Mouse (Mus musculus) heart, embryonic 14.5 days (tissue): ENCODE data around the gene Olfr172. TPM values are rescaled to one million over a fixed set of nuclear protein-coding genes. Genes with fewer than 3 reads are reported as not detected.

Source experiments
- ATAC-seq: fragments of 200-750 bp; cut with Nextera tagmentation; 2 replicates; pipeline ENCODE4 v1.8.0; 2017; ENCODE audit warnings: low read depth, moderate TSS enrichment; ENCODE audit not compliant: insufficient number of reproducible peaks, insufficient read depth, low FRiP score
- H3K27ac ChIP-seq, 2 experiments: fragments of 200-500 bp in 1 of 2; fragments of 300-500 bp in 1 of 2; sonication (generic) in 1 of 2; replicated peaks in 1 of 2; 2 replicates each; pipeline ENCODE4 v1.5.1; 2012 to 2014; ENCODE audit warnings: low read depth in 2 of 2, low read length in 2 of 2, control low read depth in 1 of 2, mild to moderate bottlenecking in 1 of 2, mixed read lengths in 1 of 2; ENCODE audit not compliant: control insufficient read depth in 1 of 2, insufficient read depth in 1 of 2
- H3K27me3 ChIP-seq: fragments of 300-500 bp; sonication (generic); 2 replicates; pipeline ENCODE4 v1.6.1; 2014; ENCODE audit warnings: mild to moderate bottlenecking, low read length, control low read depth; ENCODE audit not compliant: control insufficient read depth, insufficient read depth
- H3K36me3 ChIP-seq: fragments of 300-500 bp; sonication (generic); 2 replicates; pipeline ENCODE4 v1.6.1; 2014; ENCODE audit warnings: mild to moderate bottlenecking, control low read depth, low read length, mixed read lengths; ENCODE audit not compliant: control insufficient read depth, insufficient read depth
- H3K4me1 ChIP-seq, 2 experiments: fragments of 200-500 bp in 1 of 2; fragments of 300-500 bp in 1 of 2; sonication (generic) in 1 of 2; 2 replicates each; pipeline ENCODE4 v1.6.1; 2012 to 2014; ENCODE audit warnings: low read length in 2 of 2, control low read depth in 1 of 2, mixed read lengths in 1 of 2; ENCODE audit not compliant: control insufficient read depth in 2 of 2, insufficient read depth in 2 of 2
- H3K4me2 ChIP-seq: fragments of 300-500 bp; sonication (generic); 2 replicates; pipeline ENCODE4 v1.6.1; 2014; ENCODE audit warnings: mild to moderate bottlenecking, low read length
- H3K4me3 ChIP-seq, 2 experiments: fragments of 200-500 bp in 1 of 2; fragments of 300-500 bp in 1 of 2; sonication (generic) in 1 of 2; 2 replicates each; pipeline ENCODE4 v1.5.1; 2012 to 2014; ENCODE audit warnings: low read length in 2 of 2, mild to moderate bottlenecking in 2 of 2, control low read depth in 1 of 2, low read depth in 1 of 2, moderate library complexity in 1 of 2; ENCODE audit not compliant: control insufficient read depth in 1 of 2, insufficient read depth in 1 of 2
- H3K9ac ChIP-seq: fragments of 300-500 bp; sonication (generic); 2 replicates; pipeline ENCODE4 v1.6.1; 2014; ENCODE audit warnings: mild to moderate bottlenecking, low read length
- H3K9me3 ChIP-seq: fragments of 300-500 bp; sonication (generic); 2 replicates; pipeline ENCODE4 v1.6.1; 2016; ENCODE audit warnings: low read length, control low read depth; ENCODE audit not compliant: control insufficient read depth
- WGBS: fragments of 180-500 bp; shearing (Covaris S2); extraction: QIAGEN DNeasy Blood & Tissue Kit; methylation state at CpG from one replicate; pipeline ENCODE4 v1.1.7; 2014; 5-methylcytosine and 5-hydroxymethylcytosine counted together
- polyA plus RNA-seq: library from polyadenylated mRNA; unstranded; fragments of >200 nt; fragmentation: Nextera tagmentation; extraction: Ambion mirVana; gene quantifications from 2 replicates; pipeline ENCODE4 v1.2.1, GENCODE M21; 2014

The Olfr172 gene
- polyA plus RNA-seq: not detected in 2 replicates

- no peaks in the 10 kb centered on the region for H3K27me3 ChIP-seq
- no peak within 1 kb of the TSS for H3K27ac ChIP-seq
- WGBS: 81% methylated on average over 1 of the region's 1 CpGs
- no peaks in the 10 kb centered on the region for H3K36me3 ChIP-seq
- no peak within 1 kb of the TSS for H3K4me3 ChIP-seq
- H3K9me3 ChIP-seq: no peaks in the 10 kb centered on the region
- no peak for ATAC-seq
- no peaks in the 10 kb centered on the region for H3K4me1 ChIP-seq
- H3K9ac ChIP-seq: no peak within 1 kb of the TSS
- no peak within 1 kb of the TSS for H3K4me2 ChIP-seq
These were observed at the start of gene Olfr172 for GRCm38 (mm10) chr16:58763076-58763475. Gene Olfr172, minus strand, starts transcription at chr16:58763176.

GRCm38 (mm10) chr16:58800168-58800567 is 37.2 kb upstream of the Olfr172 start, which contains the start of gene Olfr173:
Gene Olfr173, minus strand, starts transcription at chr16:58800268.
- H3K36me3 ChIP-seq: no peaks in the 10 kb centered on the region
- no peak for ATAC-seq
- H3K4me1 ChIP-seq: no peaks in the 10 kb centered on the region
- no peak within 1 kb of the TSS for H3K9ac ChIP-seq
- no peak within 1 kb of the TSS for H3K4me2 ChIP-seq
- 63% methylated on average over 2 of the region's 2 CpGs for WGBS
- H3K27ac ChIP-seq: no peak within 1 kb of the TSS
- no peak within 1 kb of the TSS for H3K4me3 ChIP-seq
- no peaks in the 10 kb centered on the region for H3K9me3 ChIP-seq
- no peaks in the 10 kb centered on the region for H3K27me3 ChIP-seq

GRCm38 (mm10) chr16:58756191-58756590 is 6.8 kb downstream of the Olfr172 start:
- Histone ChIP-seq H3K9me3 (no peaks in the 10 kb centered on the region), H3K27me3 (no peaks in the 10 kb centered on the region), H3K27ac (no peak overlapping the region), H3K4me3 (no peak overlapping the region), H3K36me3 (no peaks in the 10 kb centered on the region), H3K4me1 (no peaks in the 10 kb centered on the region), H3K9ac (no peak overlapping the region), H3K4me2 (no peak overlapping the region)
- no peak for ATAC-seq

GRCm38 (mm10) chr16:58751314-58751713 is 11.7 kb downstream of the Olfr172 start:
- H3K4me2 ChIP-seq: no peak overlapping the region
- H3K4me3 ChIP-seq: no peak overlapping the region
- no peaks in the 10 kb centered on the region for H3K27me3 ChIP-seq
- peaks cover 3 to 6% of the 10 kb centered on the region in 2 experiments; a peak in 3 of 4 replicates for H3K4me1 ChIP-seq
- no peaks in the 10 kb centered on the region for H3K9me3 ChIP-seq
- H3K36me3 ChIP-seq: no peaks in the 10 kb centered on the region
- 19% methylated on average over 1 of the region's 1 CpGs for WGBS
- H3K27ac ChIP-seq: no peak overlapping the region
- H3K9ac ChIP-seq: no peak overlapping the region
- ATAC-seq: no peak

GRCm38 (mm10) chr16:58746715-58747114 is 16.3 kb downstream of the Olfr172 start:
- Histone ChIP-seq H3K4me3 (no peak overlapping the region), H3K27me3 (no peaks in the 10 kb centered on the region), H3K9me3 (no peaks in the 10 kb centered on the region), H3K4me1 (peaks cover 3 to 6% of the 10 kb centered on the region in 2 experiments; a peak in 3 of 4 replicates), H3K36me3 (no peaks in the 10 kb centered on the region), H3K27ac (peak overlapping the region; percentile 1 to 57; a peak in 2 of 4 replicates), H3K4me2 (peak overlapping the region; percentile 27), H3K9ac (no peak overlapping the region)
- ATAC-seq: peak; percentile 26; the same call in 1 of the 2 replicates
- 18% methylated on average over 4 of the region's 4 CpGs for WGBS

- no peaks in the 10 kb centered on the region for H3K9me3 ChIP-seq
- no peak overlapping the region for H3K4me2 ChIP-seq
- H3K27me3 ChIP-seq: no peaks in the 10 kb centered on the region
- WGBS: 84% methylated on average over 5 of the region's 5 CpGs
- H3K4me1 ChIP-seq: no peaks in the 10 kb centered on the region
- H3K9ac ChIP-seq: no peak overlapping the region
- no peak for ATAC-seq
- no peak overlapping the region for H3K4me3 ChIP-seq
- peaks cover 6% of the 10 kb centered on the region; the same call in 1 of the 2 replicates for H3K36me3 ChIP-seq
- no peak overlapping the region for H3K27ac ChIP-seq
These were observed 22.2 kb downstream of the Olfr172 start for GRCm38 (mm10) chr16:58740751-58741150.

- no peak for ATAC-seq
These were observed 24.2 kb downstream of the Olfr172 start for GRCm38 (mm10) chr16:58738800-58739199.

GRCm38 (mm10) chr16:58738205-58738604 is 24.8 kb downstream of the Olfr172 start:
- 75% methylated on average over 4 of the region's 4 CpGs for WGBS
- Histone ChIP-seq H3K9me3 (no peaks in the 10 kb centered on the region), H3K36me3 (peaks cover 32% of the 10 kb centered on the region), H3K27ac (no peak overlapping the region), H3K4me3 (no peak overlapping the region), H3K4me2 (no peak overlapping the region), H3K9ac (no peak overlapping the region), H3K27me3 (no peaks in the 10 kb centered on the region), H3K4me1 (no peaks in the 10 kb centered on the region)
- no peak for ATAC-seq

More at GRCm38 (mm10) chr16:58738800-58739199, 24.2 kb downstream of the Olfr172 start:
- no peak overlapping the region for H3K27ac ChIP-seq
- no peak overlapping the region for H3K4me2 ChIP-seq
- H3K36me3 ChIP-seq: peaks cover 26% of the 10 kb centered on the region
- H3K4me1 ChIP-seq: no peaks in the 10 kb centered on the region
- WGBS: 78% methylated on average over 1 of the region's 1 CpGs
- no peaks in the 10 kb centered on the region for H3K27me3 ChIP-seq
- H3K9me3 ChIP-seq: no peaks in the 10 kb centered on the region
- H3K4me3 ChIP-seq: no peak overlapping the region
- H3K9ac ChIP-seq: no peak overlapping the region
